Mouse (Mus musculus): Measurements from ENCODE around the gene Rpl10. TPM values are rescaled to one million over a fixed set of nuclear protein-coding genes. Genes with fewer than 3 reads are reported as not detected.

Rpl10 gene
- polyA plus RNA-seq, 1 experiment: 3,196 TPM

GRCm38 (mm10) chrX:74249615-74250014, 21.0 kb upstream of the Rpl10 start, which contains the start of gene Flna:
Flna (minus strand) TSS chrX:74249820.
- peak within 1 kb of the TSS; percentile 76 for H3ac ChIP-seq (ENCODE audit: control insufficient read depth, insufficient read length, low read depth)
- peak within 1 kb of the TSS; percentile 39 for H3K4me3 ChIP-seq (ENCODE audit: insufficient read depth, poor library complexity, severe bottlenecking)
- no peak for TF ChIP-seq CEBPB (IDR thresholded peaks at IDR 0.05; ENCODE audit: low read depth)
- peak; percentile 3 for TF ChIP-seq CTCF (IDR thresholded peaks at IDR 0.05; ENCODE audit: control insufficient read depth, insufficient read depth, insufficient read length)
- no peak for TF ChIP-seq MYOD1 (IDR thresholded peaks at IDR 0.05; ENCODE audit: control insufficient read depth, insufficient read length, low read depth)
- no peak for TF ChIP-seq MYOG (IDR thresholded peaks at IDR 0.05; ENCODE audit: control insufficient read depth, extremely low read depth, insufficient read length)
- TF ChIP-seq MAX (IDR thresholded peaks at IDR 0.05): no peak
- no peak for TF ChIP-seq FOSL1 (IDR thresholded peaks at IDR 0.05; ENCODE audit: insufficient read depth, low read length, poor library complexity, severe bottlenecking)
- peaks cover 6% of the 10 kb centered on the region for H3K36me3 ChIP-seq (ENCODE audit: control insufficient read depth, insufficient read depth)
- peaks cover 20% of the 10 kb centered on the region for H3K79me3 ChIP-seq (ENCODE audit: low read depth)
- H3K27me3 ChIP-seq (ENCODE audit: control insufficient read depth, insufficient read depth, insufficient read length): no peaks in the 10 kb centered on the region
- peaks cover 42% of the 10 kb centered on the region for H3K79me2 ChIP-seq (ENCODE audit: control insufficient read depth, insufficient read depth)

- no peak for TF ChIP-seq MAX (IDR thresholded peaks at IDR 0.05)
- no peak for TF ChIP-seq CEBPB (IDR thresholded peaks at IDR 0.05; ENCODE audit: low read depth)
- no peak for TF ChIP-seq FOSL1 (IDR thresholded peaks at IDR 0.05; ENCODE audit: insufficient read depth, low read length, poor library complexity, severe bottlenecking)
- TF ChIP-seq USF1 (IDR thresholded peaks at IDR 0.05; ENCODE audit: low read depth): no peak
- no peak for TF ChIP-seq CTCF (IDR thresholded peaks at IDR 0.05; ENCODE audit: control insufficient read depth, insufficient read depth, insufficient read length)
- TF ChIP-seq MYOG (IDR thresholded peaks at IDR 0.05; ENCODE audit: control insufficient read depth, extremely low read depth, insufficient read length): no peak
- TF ChIP-seq MYOD1 (IDR thresholded peaks at IDR 0.05; ENCODE audit: control insufficient read depth, insufficient read length, low read depth): no peak
- Histone ChIP-seq H3K4me3 (ENCODE audit: insufficient read depth, poor library complexity, severe bottlenecking) (peak within 1 kb of the TSS; percentile 69), H3K79me2 (ENCODE audit: control insufficient read depth, insufficient read depth) (peaks cover 33% of the 10 kb centered on the region), H3K36me3 (ENCODE audit: control insufficient read depth, insufficient read depth) (peaks cover 20% of the 10 kb centered on the region), H3K79me3 (ENCODE audit: low read depth) (peaks cover 16% of the 10 kb centered on the region), H3ac (ENCODE audit: control insufficient read depth, insufficient read length, low read depth) (peak within 1 kb of the TSS; percentile 76), H3K27me3 (ENCODE audit: control insufficient read depth, insufficient read depth, insufficient read length) (no peaks in the 10 kb centered on the region)
Measured at GRCm38 (mm10) chrX:74254153-74254887, 16.3 kb upstream of the Rpl10 start, which contains the start of gene Emd. Emd (plus strand) TSS chrX:74254687.

- peak overlapping the region; percentile 76 for H3ac ChIP-seq (ENCODE audit: control insufficient read depth, insufficient read length, low read depth)
- H3K79me2 ChIP-seq (ENCODE audit: control insufficient read depth, insufficient read depth): peaks cover 32% of the 10 kb centered on the region
- no peak for TF ChIP-seq FOSL1 (IDR thresholded peaks at IDR 0.05; ENCODE audit: insufficient read depth, low read length, poor library complexity, severe bottlenecking)
- no peak for TF ChIP-seq MYOD1 (IDR thresholded peaks at IDR 0.05; ENCODE audit: control insufficient read depth, insufficient read length, low read depth)
- TF ChIP-seq USF1 (IDR thresholded peaks at IDR 0.05; ENCODE audit: low read depth): no peak
- no peak for TF ChIP-seq MYOG (IDR thresholded peaks at IDR 0.05; ENCODE audit: control insufficient read depth, extremely low read depth, insufficient read length)
- TF ChIP-seq CTCF (IDR thresholded peaks at IDR 0.05; ENCODE audit: control insufficient read depth, insufficient read depth, insufficient read length): no peak
- TF ChIP-seq CEBPB (IDR thresholded peaks at IDR 0.05; ENCODE audit: low read depth): no peak
- no peak for TF ChIP-seq MAX (IDR thresholded peaks at IDR 0.05)
- H3K36me3 ChIP-seq (ENCODE audit: control insufficient read depth, insufficient read depth): peaks cover 23% of the 10 kb centered on the region
- peaks cover 17% of the 10 kb centered on the region for H3K79me3 ChIP-seq (ENCODE audit: low read depth)
- H3K4me3 ChIP-seq (ENCODE audit: insufficient read depth, poor library complexity, severe bottlenecking): peak overlapping the region; percentile 69
- H3K27me3 ChIP-seq (ENCODE audit: control insufficient read depth, insufficient read depth, insufficient read length): no peaks in the 10 kb centered on the region
Measured at GRCm38 (mm10) chrX:74254888-74255565, 15.6 kb upstream of the Rpl10 start.

- Histone ChIP-seq H3ac (ENCODE audit: control insufficient read depth, insufficient read length, low read depth) (no peak overlapping the region), H3K4me3 (ENCODE audit: insufficient read depth, poor library complexity, severe bottlenecking) (no peak overlapping the region), H3K27me3 (ENCODE audit: control insufficient read depth, insufficient read depth, insufficient read length) (no peaks in the 10 kb centered on the region), H3K79me3 (ENCODE audit: low read depth) (peaks cover 17% of the 10 kb centered on the region), H3K36me3 (ENCODE audit: control insufficient read depth, insufficient read depth) (peaks cover 26% of the 10 kb centered on the region), H3K79me2 (ENCODE audit: control insufficient read depth, insufficient read depth) (peaks cover 32% of the 10 kb centered on the region)
- TF ChIP-seq FOSL1 (IDR thresholded peaks at IDR 0.05; ENCODE audit: insufficient read depth, low read length, poor library complexity, severe bottlenecking) (no peak), CTCF (IDR thresholded peaks at IDR 0.05; ENCODE audit: control insufficient read depth, insufficient read depth, insufficient read length) (no peak), MYOG (IDR thresholded peaks at IDR 0.05; ENCODE audit: control insufficient read depth, extremely low read depth, insufficient read length) (no peak)
Measured at GRCm38 (mm10) chrX:74257746-74258145, 12.9 kb upstream of the Rpl10 start.

- Histone ChIP-seq H3K79me3 (ENCODE audit: low read depth) (peaks cover 20% of the 10 kb centered on the region), H3K36me3 (ENCODE audit: control insufficient read depth, insufficient read depth) (peaks cover 21% of the 10 kb centered on the region), H3K79me2 (ENCODE audit: control insufficient read depth, insufficient read depth) (peaks cover 27% of the 10 kb centered on the region), H3K27me3 (ENCODE audit: control insufficient read depth, insufficient read depth, insufficient read length) (no peaks in the 10 kb centered on the region), H3ac (ENCODE audit: control insufficient read depth, insufficient read length, low read depth) (peak overlapping the region; percentile 80), H3K4me3 (ENCODE audit: insufficient read depth, poor library complexity, severe bottlenecking) (no peak overlapping the region)
- TF ChIP-seq MAX (IDR thresholded peaks at IDR 0.05): peak; percentile 92
- no peak for TF ChIP-seq CEBPB (IDR thresholded peaks at IDR 0.05; ENCODE audit: low read depth)
- TF ChIP-seq MYOG (IDR thresholded peaks at IDR 0.05; ENCODE audit: control insufficient read depth, extremely low read depth, insufficient read length): no peak
- TF ChIP-seq USF1 (IDR thresholded peaks at IDR 0.05; ENCODE audit: low read depth): peak; percentile 56
Measured at GRCm38 (mm10) chrX:74269736-74270061, 913 bp upstream of the Rpl10 start.
